Mouse (Mus musculus) megakaryocyte, embryonic 14.5 days (primary cell): ENCODE measurements around the gene Apoa2. TPM values are rescaled to one million over a fixed set of nuclear protein-coding genes. Genes with fewer than 3 reads are reported as not detected.

Experiments used
- H3K27me3 ChIP-seq: replicated peaks from 2 replicates; pipeline ENCODE3; 2012; ENCODE audit warnings: inconsistent platforms
- H3K36me3 ChIP-seq: replicated peaks from 2 replicates; pipeline ENCODE3; 2012; ENCODE audit warnings: low read length, inconsistent platforms, mixed read lengths
- H3K4me1 ChIP-seq: 2 replicates; pipeline ENCODE4 v1.6.1; 2012; ENCODE audit warnings: inconsistent platforms
- H3K4me3 ChIP-seq: replicated peaks from 2 replicates; pipeline ENCODE3; 2012; ENCODE audit warnings: moderate library complexity, mild to moderate bottlenecking, inconsistent platforms
- H3K9me3 ChIP-seq: 2 replicates; pipeline ENCODE4 v1.6.1; 2012; ENCODE audit warnings: inconsistent platforms
- FLI1 ChIP-seq: IDR thresholded peaks from 2 replicates; pipeline ENCODE4 v1.6.1; 2012; ENCODE audit warnings: low read length, inconsistent platforms, mixed read lengths
- GATA1 ChIP-seq: IDR thresholded peaks from 3 replicates; pipeline ENCODE4 v1.6.1; 2012; ENCODE audit warnings: mixed read lengths, low read length, inconsistent platforms, borderline replicate concordance
- polyA plus RNA-seq: library from polyadenylated mRNA; stranded (reverse); fragments of >175 nt; gene quantifications from 2 replicates; pipeline ENCODE4 v1.2.3, GENCODE M21; 2012; ENCODE audit warnings: low replicate concordance; ENCODE audit not compliant: insufficient read depth

Gene Apoa2
- polyA plus RNA-seq, 1 experiment = not detected

DNA sequence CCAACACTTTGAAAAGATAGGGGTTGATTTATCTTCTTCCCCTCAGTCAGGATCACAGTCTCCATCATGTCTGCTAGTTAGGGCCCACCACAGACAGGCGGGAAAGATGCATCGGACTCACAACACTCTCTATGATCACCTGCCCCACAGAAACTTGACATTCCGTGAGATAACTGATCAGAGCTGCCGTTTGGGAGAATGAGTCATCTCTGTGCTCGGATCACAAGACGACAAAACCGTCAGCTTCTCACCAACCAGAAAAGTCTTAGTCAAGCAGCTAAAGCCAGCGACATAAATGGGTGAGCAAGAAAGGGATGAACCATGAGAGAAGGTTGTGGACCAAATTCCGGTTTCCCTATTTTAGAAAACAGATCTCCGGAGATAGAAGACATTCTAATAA lies 32.6 kb upstream of the Apoa2 start:
- H3K27me3 ChIP-seq = peaks cover 51% of the 10 kb centered on the region
- H3K9me3 ChIP-seq = peaks cover 8% of the 10 kb centered on the region; the same call in 1 of the 2 replicates

DNA sequence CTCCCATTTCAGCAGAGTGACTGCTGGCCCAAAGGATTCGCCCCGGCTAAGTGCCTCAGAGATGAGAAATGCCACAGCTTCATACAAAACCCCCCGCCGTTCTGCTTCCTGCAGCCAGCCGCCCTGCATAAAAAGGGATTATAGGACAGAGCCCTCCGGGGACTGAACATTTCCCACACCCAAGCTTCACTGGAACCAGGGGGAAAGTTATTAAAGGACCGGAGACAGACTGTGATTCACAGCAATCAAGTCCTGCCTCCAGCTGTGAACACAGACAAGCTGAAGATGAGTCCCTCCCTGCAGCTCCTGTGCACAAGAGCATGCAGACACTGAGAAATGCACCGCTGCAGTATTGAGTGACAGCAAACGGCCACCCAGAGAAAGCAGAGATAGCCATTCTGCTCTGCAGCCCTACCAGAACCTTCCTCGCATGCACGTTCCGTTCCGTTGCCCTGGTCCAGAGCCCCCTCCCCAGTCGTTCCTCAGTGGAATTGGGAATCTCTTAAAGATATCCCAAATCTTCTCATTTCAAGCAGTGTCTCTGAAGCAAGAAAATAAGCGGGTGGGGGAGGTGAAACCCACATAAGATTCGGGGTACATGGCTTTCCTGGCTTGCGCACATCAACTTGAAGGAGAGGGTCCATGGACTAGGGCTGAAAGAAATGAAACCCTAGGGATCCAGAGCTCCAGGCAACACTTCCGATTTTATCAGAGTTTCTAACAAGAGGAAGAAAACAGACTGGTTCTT lies 31.6 kb upstream of the Apoa2 start:
- H3K4me3 ChIP-seq = peak overlapping the region; percentile 94
- peaks cover 12% of the 10 kb centered on the region for H3K9me3 ChIP-seq
- H3K4me1 ChIP-seq = peaks cover 43% of the 10 kb centered on the region
- peaks cover 53% of the 10 kb centered on the region for H3K27me3 ChIP-seq
- no peak for TF ChIP-seq FLI1
- TF ChIP-seq GATA1 = no peak
- peaks cover 16% of the 10 kb centered on the region for H3K36me3 ChIP-seq

More for the DNA sequence above, 32.6 kb upstream of the Apoa2 start:
- Histone ChIP-seq H3K4me3 (no peak overlapping the region), H3K4me1 (peaks cover 50% of the 10 kb centered on the region), H3K36me3 (peaks cover 16% of the 10 kb centered on the region)
- TF ChIP-seq GATA1 = no peak
- no peak for TF ChIP-seq FLI1

DNA sequence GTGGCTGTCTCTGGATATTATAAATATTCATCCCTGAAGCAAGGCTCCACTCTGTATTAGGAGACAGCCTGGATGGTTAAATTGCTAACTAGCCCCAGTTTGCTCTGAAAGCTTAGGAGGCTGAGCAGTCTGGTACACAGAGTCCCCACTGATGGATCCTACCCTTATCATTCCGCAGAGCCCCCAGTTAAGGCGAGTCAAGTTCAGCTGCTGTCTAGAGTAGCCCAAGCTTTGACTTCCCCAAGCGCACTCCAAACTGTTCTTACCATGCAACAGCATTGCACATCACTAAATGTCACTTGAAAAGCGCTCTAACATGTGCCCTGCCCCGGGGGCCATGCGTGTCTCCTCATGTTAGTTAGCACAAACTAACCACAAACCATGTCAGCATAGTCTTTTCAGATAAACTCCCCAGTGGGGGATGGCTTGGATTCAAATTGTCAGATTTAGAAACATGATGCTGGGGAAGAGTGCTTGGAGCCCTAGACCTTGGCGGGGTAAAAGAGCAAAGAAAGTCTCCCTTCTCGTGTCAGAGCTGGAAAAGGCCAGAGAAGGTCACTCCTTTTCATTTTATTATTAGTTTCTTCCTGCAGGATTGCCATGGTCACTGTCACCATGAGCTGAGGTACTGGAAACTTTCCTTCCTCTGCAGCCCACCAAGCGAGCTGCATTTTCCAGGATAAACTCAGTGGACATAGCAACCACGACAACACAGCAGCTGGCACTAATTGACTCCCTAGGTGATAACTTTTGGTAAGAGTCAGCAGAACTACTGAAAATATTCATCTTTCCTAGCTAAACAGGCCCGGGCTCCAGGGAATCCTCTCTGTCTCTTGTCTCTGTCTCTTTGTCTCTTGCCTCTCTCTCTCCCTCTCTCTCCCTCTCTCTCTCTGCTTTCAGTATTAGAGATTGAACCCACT lies 30.7 kb upstream of the Apoa2 start:
- H3K27me3 ChIP-seq = peaks cover 59% of the 10 kb centered on the region
- TF ChIP-seq FLI1 (no peak), GATA1 (no peak)
- H3K4me3 ChIP-seq = peak overlapping the region; percentile 94
- peaks cover 16% of the 10 kb centered on the region for H3K9me3 ChIP-seq
- H3K36me3 ChIP-seq = peaks cover 16% of the 10 kb centered on the region
- H3K4me1 ChIP-seq = peaks cover 38% of the 10 kb centered on the region

GRCm38 (mm10) chr1:171195046-171195822 lies 29.6 kb upstream of the Apoa2 start:
- H3K4me3 ChIP-seq = peak overlapping the region; percentile 94
- peaks cover 16% of the 10 kb centered on the region for H3K36me3 ChIP-seq
- peaks cover 31% of the 10 kb centered on the region for H3K4me1 ChIP-seq
- H3K27me3 ChIP-seq = peaks cover 60% of the 10 kb centered on the region
- peaks cover 16% of the 10 kb centered on the region for H3K9me3 ChIP-seq
- TF ChIP-seq FLI1 (no peak), GATA1 (no peak)

DNA sequence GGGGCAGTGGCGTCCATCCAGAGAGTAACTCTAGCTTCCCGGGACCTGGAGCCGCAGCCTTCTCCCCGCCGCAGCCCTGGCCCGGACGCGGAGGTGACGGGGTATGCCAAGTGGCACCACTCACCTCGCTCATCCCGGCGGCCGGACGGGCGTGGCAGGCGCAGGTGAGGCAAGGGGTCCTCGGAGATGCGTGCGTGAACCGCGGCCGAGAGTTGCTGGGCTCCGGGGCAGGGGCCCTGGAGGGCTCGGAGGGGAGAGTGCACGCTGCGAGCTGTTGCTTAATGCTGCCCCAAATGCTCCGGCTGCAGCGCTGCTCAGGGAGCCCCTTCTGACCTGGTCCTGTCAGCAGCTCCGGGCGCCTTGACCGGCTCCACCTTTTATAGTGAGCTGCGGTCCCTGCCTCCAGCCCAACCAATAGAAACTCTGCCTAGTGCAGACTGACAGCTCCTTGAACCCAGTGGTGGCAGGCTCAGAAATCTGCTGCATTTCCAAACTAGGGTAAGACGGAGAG lies 28.9 kb upstream of the Apoa2 start, which contains the start of gene Pcp4l1:
Pcp4l1 (minus strand) TSS at position 382 of the 511 bp plus-strand sequence.
- peaks cover 56% of the 10 kb centered on the region for H3K27me3 ChIP-seq
- peaks cover 31% of the 10 kb centered on the region for H3K4me1 ChIP-seq
- peak within 1 kb of the TSS; percentile 94 for H3K4me3 ChIP-seq
- peaks cover 9% of the 10 kb centered on the region for H3K9me3 ChIP-seq
- TF ChIP-seq GATA1 = no peak
- no peak for TF ChIP-seq FLI1
- peaks cover 9% of the 10 kb centered on the region for H3K36me3 ChIP-seq

GRCm38 (mm10) chr1:171199532-171199931 lies 25.3 kb upstream of the Apoa2 start:
- H3K4me1 ChIP-seq = peaks cover 19% of the 10 kb centered on the region
- peaks cover 9% of the 10 kb centered on the region for H3K9me3 ChIP-seq
- H3K4me3 ChIP-seq = no peak overlapping the region
- TF ChIP-seq FLI1 (no peak), GATA1 (no peak)
- H3K27me3 ChIP-seq = peaks cover 27% of the 10 kb centered on the region
- no peaks in the 10 kb centered on the region for H3K36me3 ChIP-seq

- Histone ChIP-seq H3K36me3 (no peaks in the 10 kb centered on the region), H3K4me3 (no peak overlapping the region), H3K9me3 (peaks cover 9% of the 10 kb centered on the region), H3K27me3 (peaks cover 18% of the 10 kb centered on the region), H3K4me1 (peaks cover 22% of the 10 kb centered on the region)
- TF ChIP-seq FLI1 (no peak), GATA1 (no peak)
Measured at GRCm38 (mm10) chr1:171200769-171201168, 24.1 kb upstream of the Apoa2 start.

GRCm38 (mm10) chr1:171203471-171204248 lies 21.2 kb upstream of the Apoa2 start:
- H3K27me3 ChIP-seq = peaks cover 10% of the 10 kb centered on the region
- H3K36me3 ChIP-seq = peaks cover 3% of the 10 kb centered on the region
- peaks cover 32% of the 10 kb centered on the region for H3K4me1 ChIP-seq
- H3K9me3 ChIP-seq = peaks cover 9% of the 10 kb centered on the region
- no peak overlapping the region for H3K4me3 ChIP-seq
- TF ChIP-seq GATA1 (no peak), FLI1 (no peak)

GRCm38 (mm10) chr1:171204249-171204644 lies 20.6 kb upstream of the Apoa2 start:
- H3K36me3 ChIP-seq = peaks cover 3% of the 10 kb centered on the region
- H3K27me3 ChIP-seq = peaks cover 7% of the 10 kb centered on the region
- H3K9me3 ChIP-seq = peaks cover 7% of the 10 kb centered on the region
- TF ChIP-seq FLI1 = no peak
- no peak for TF ChIP-seq GATA1
- H3K4me1 ChIP-seq = peaks cover 36% of the 10 kb centered on the region
- no peak overlapping the region for H3K4me3 ChIP-seq
